Mouse (Mus musculus) lung, embryonic 14.5 days (tissue): ENCODE data around the gene Ptger1. TPM values are rescaled to one million over a fixed set of nuclear protein-coding genes. Genes with fewer than 3 reads are reported as not detected.

Experiments
- ATAC-seq: fragments of 200-750 bp; cut with Nextera tagmentation; 2 replicates; pipeline ENCODE4 v1.8.0; 2017; ENCODE audit warnings: mild to moderate bottlenecking, moderate TSS enrichment, moderate library complexity; ENCODE audit not compliant: insufficient read depth
- DNase-seq: peaks from one replicate; pipeline ENCODE4 v3.0.0-alpha.2; 2015
- H3K27ac ChIP-seq: fragments of 300-500 bp; sonication (generic); 2 replicates; pipeline ENCODE4 v1.5.1; 2014; ENCODE audit warnings: low read depth, mild to moderate bottlenecking, moderate library complexity
- H3K27me3 ChIP-seq: fragments of 300-500 bp; sonication (generic); 2 replicates; pipeline ENCODE4 v1.6.1; 2014; ENCODE audit warnings: low read length, control low read depth; ENCODE audit not compliant: insufficient read depth
- H3K36me3 ChIP-seq: fragments of 300-500 bp; sonication (generic); 2 replicates; pipeline ENCODE4 v1.6.1; 2014; ENCODE audit warnings: control low read depth; ENCODE audit not compliant: insufficient read depth
- H3K4me1 ChIP-seq: fragments of 300-500 bp; sonication (generic); 2 replicates; pipeline ENCODE4 v1.6.1; 2014; ENCODE audit warnings: antibody characterized with exemption, control low read depth; ENCODE audit not compliant: insufficient read depth
- H3K4me2 ChIP-seq: fragments of 300-500 bp; sonication (generic); 2 replicates; pipeline ENCODE4 v1.6.1; 2014; ENCODE audit warnings: mild to moderate bottlenecking
- H3K4me3 ChIP-seq: fragments of 300-500 bp; sonication (generic); 2 replicates; pipeline ENCODE4 v1.5.1; 2014; ENCODE audit warnings: low read depth, low read length
- H3K9ac ChIP-seq: fragments of 300-500 bp; sonication (generic); 2 replicates; pipeline ENCODE4 v1.6.1; 2014
- H3K9me3 ChIP-seq: fragments of 300-500 bp; sonication (generic); 2 replicates; pipeline ENCODE4 v1.6.1; 2016; ENCODE audit warnings: low read depth, low read length, control low read depth
- CTCF ChIP-seq: IDR thresholded peaks from 2 replicates; pipeline ENCODE4 v1.5.1; 2016; ENCODE audit warnings: antibody characterized with exemption, low read depth
- WGBS: fragments of 180-500 bp; shearing (Covaris S2); extraction: QIAGEN DNeasy Blood & Tissue Kit; methylation state at CpG from one replicate; pipeline ENCODE4 v1.1.7; 2014; 5-methylcytosine and 5-hydroxymethylcytosine counted together
- polyA plus RNA-seq: library from polyadenylated mRNA; unstranded; fragments of >200 nt; fragmentation: Nextera tagmentation; extraction: Ambion mirVana; gene quantifications from 2 replicates; pipeline ENCODE4 v1.2.1, GENCODE M21; 2014

Gene Ptger1
- polyA plus RNA-seq, 1 experiment from 2014 or later: 0.95 TPM

DNA sequence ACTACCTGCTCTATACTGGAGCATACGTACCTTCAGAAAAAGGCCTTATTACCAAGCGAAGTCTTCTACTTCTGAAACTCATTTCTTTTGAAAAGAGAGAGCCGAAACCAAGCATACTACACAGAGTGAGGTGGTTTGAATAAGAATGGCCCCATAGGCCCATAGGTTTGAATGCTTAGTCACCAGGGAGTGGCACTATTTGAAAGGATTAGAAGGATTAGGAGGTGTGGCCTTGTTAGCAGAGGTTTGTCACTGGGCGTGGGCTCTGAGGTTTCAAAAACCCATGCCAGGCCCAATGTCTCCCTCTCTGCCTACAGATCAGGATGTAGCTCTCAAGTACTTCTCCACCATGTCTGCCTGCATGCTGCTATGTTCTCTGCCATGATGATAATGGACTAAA lies 18.4 kb upstream of the Ptger1 start:
- no peak for TF ChIP-seq CTCF
- ATAC-seq (no peak), DNase-seq (no peak)
- H3K4me1 ChIP-seq: 0 out of 2 replicates have a peak, but pooled peaks cover 3% of the 10 kb centered on the region
- no peak overlapping the region for H3K9ac ChIP-seq
- H3K4me2 ChIP-seq: no peak overlapping the region
- no peak overlapping the region for H3K4me3 ChIP-seq
- no peak overlapping the region for H3K27ac ChIP-seq
- no peaks in the 10 kb centered on the region for H3K9me3 ChIP-seq
- no peaks in the 10 kb centered on the region for H3K27me3 ChIP-seq
- WGBS: 89% methylated on average over 4 of the region's 4 CpGs
- H3K36me3 ChIP-seq: no peaks in the 10 kb centered on the region

GRCm38 (mm10) chr8:83649699-83650098 lies 16.8 kb upstream of the Ptger1 start:
- Histone ChIP-seq H3K36me3 (0 out of 2 replicates have a peak, but pooled peaks cover 3% of the 10 kb centered on the region), H3K9ac (no peak overlapping the region), H3K4me3 (no peak overlapping the region), H3K4me2 (no peak overlapping the region), H3K4me1 (0 out of 2 replicates have a peak, but pooled peaks cover 3% of the 10 kb centered on the region), H3K27me3 (no peaks in the 10 kb centered on the region), H3K9me3 (no peaks in the 10 kb centered on the region), H3K27ac (no peak overlapping the region)
- 92% methylated on average over 6 of the region's 6 CpGs for WGBS
- TF ChIP-seq CTCF: no peak
- no peak for ATAC-seq
- DNase-seq: no peak

DNA sequence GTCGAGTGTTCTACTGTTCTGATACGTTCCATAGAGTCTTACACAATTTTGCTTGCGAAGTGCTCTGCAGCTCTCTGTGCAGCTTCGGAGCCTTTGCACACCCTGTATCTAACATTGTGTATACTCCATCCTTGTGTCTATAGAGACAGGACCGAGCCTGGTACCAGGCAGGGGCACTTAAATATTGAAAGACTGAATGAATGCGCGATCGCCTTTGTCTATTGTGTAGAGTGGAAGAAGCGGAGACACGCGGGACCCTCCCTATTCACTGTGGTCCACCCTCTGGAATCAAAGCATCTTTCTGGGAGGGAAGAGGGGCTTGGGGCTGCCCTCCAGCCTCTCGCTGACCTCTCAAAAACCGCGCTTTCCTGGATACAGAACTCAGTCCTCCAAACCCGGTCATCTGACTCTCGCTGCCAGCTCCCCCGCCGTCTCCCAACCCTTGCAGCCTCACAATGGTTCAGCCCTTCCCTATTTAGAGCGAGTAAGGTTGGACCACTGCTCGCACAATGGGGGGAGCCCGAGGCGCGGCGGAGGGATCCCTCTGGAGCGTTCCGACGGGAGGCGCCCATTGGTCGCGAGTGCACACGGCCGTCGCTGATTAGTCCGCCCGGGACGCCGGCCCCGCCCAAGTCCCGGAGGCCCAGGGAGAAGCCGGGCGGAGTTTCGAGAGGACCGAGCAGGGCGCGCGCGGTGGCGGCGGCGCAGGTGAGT lies 14.3 kb upstream of the Ptger1 start, which contains the start of gene Gipc1:
Gene Gipc1 (plus strand): TSS at position 648 of the 714 bp plus-strand sequence.
- H3K27me3 ChIP-seq: no peaks in the 10 kb centered on the region
- peak; percentile 97 for ATAC-seq

DNA sequence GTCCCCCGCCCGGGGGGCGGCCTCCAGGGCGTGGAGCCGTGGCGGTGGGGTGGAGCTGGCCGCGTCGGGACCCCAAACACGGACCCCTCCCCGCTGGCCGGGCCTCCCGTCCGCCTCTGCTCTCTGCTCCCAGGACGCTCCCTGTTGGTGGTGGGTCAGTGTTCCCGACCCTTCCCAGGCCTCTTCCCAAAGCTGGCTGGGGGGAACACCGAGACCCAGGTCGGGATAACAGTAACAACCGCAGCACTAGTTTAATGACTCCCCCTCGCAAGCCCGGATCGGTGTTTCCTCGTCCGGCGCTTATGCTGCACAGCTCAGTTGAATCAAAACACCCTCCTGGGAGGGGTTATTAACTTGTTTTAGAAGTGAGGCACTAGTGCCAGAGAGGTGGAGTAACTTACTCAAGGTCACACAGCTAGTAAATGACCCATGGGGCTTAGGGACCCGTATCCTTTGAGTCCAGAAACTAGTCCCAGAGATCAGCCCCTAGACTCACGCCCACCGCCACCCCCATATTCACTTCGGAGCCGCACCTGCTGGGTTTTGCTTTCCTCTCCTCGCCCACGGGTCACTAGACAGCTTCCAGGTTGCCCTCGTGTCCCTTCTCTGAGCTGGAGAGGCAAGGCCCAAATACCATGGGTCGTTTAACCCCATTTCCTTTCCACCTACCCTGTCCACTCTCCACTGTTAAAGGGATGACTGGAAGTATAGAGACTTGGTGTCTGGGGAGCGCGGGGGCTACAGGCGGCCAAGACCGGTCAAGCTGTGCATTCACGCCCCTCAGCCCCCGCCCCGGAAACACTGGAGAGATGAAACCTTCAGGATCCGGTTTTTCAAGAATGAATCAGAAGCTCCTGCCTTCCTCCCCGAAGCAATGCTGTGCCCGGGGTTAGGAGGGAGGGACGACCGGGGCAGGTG lies 13.5 kb upstream of the Ptger1 start:
- H3K9me3 ChIP-seq: no peaks in the 10 kb centered on the region
- peak overlapping the region; percentile 89 for H3K4me3 ChIP-seq
- ATAC-seq: no peak
- peak overlapping the region; percentile 69 for H3K4me2 ChIP-seq
- peak; percentile 63 for DNase-seq
- WGBS: 1% methylated on average over 46 of the region's 46 CpGs
- H3K9ac ChIP-seq: peak overlapping the region; percentile 86
- peaks cover 28% of the 10 kb centered on the region for H3K36me3 ChIP-seq
- H3K4me1 ChIP-seq: 0 out of 2 replicates have a peak, but pooled peaks cover 3% of the 10 kb centered on the region
- H3K27ac ChIP-seq: peak overlapping the region; percentile 83
- no peak for TF ChIP-seq CTCF
- H3K27me3 ChIP-seq: no peaks in the 10 kb centered on the region

More for the DNA sequence above, 14.3 kb upstream of the Ptger1 start, which contains the start of gene Gipc1:
- TF ChIP-seq CTCF: no peak
- peak; percentile 99 for DNase-seq
- H3K4me2 ChIP-seq: peak within 1 kb of the TSS; percentile 69
- 0 out of 2 replicates have a peak, but pooled peaks cover 3% of the 10 kb centered on the region for H3K4me1 ChIP-seq
- no peaks in the 10 kb centered on the region for H3K9me3 ChIP-seq
- 4% methylated on average over 48 of the region's 50 CpGs for WGBS
- peaks cover 22% of the 10 kb centered on the region for H3K36me3 ChIP-seq
- H3K9ac ChIP-seq: peak within 1 kb of the TSS; percentile 86
- peak within 1 kb of the TSS; percentile 89 for H3K4me3 ChIP-seq
- H3K27ac ChIP-seq: peak within 1 kb of the TSS; percentile 85

DNA sequence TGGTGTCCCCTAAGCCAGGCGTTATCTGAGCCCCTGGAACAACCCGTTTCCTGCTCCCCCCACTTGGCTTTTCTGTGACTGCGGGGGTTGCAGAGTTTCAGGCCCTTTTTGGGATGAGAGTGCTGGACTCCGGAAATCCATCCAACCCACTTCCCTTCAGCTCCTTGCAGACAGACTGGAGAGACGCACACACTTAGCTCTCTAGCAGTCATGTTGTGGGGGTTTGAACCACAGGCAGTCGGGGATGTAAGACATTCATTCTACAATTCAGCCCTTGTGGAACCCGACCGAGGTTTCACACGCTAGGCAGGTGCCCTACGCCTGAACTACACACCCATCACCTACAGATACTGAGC lies 12.8 kb upstream of the Ptger1 start:
- TF ChIP-seq CTCF: no peak
- Histone ChIP-seq H3K4me3 (peak overlapping the region; percentile 89), H3K36me3 (peaks cover 30% of the 10 kb centered on the region), H3K4me2 (peak overlapping the region; percentile 69), H3K9ac (peak overlapping the region; percentile 86), H3K4me1 (0 out of 2 replicates have a peak, but pooled peaks cover 3% of the 10 kb centered on the region), H3K27me3 (no peaks in the 10 kb centered on the region), H3K9me3 (no peaks in the 10 kb centered on the region), H3K27ac (peak overlapping the region; percentile 83; the same call in 1 of the 2 replicates)
- DNase-seq (no peak), ATAC-seq (no peak)
- 27% methylated on average over 10 of the region's 10 CpGs for WGBS

GRCm38 (mm10) chr8:83654725-83655124 lies 11.8 kb upstream of the Ptger1 start:
- no peak for DNase-seq
- Histone ChIP-seq H3K4me2 (0 out of 2 replicates have a peak overlapping the region, but pooled peaks have one; percentile 10), H3K27me3 (no peaks in the 10 kb centered on the region), H3K4me3 (no peak overlapping the region), H3K9me3 (no peaks in the 10 kb centered on the region), H3K36me3 (peaks cover 38% of the 10 kb centered on the region), H3K4me1 (0 out of 2 replicates have a peak, but pooled peaks cover 3% of the 10 kb centered on the region), H3K9ac (no peak overlapping the region), H3K27ac (no peak overlapping the region)
- no peak for ATAC-seq
- 87% methylated on average over 6 of the region's 6 CpGs for WGBS
- no peak for TF ChIP-seq CTCF
